Mouse (Mus musculus) hematopoietic multipotent progenitor cell, adult 10-12 weeks (in vitro differentiated cells): ENCODE data around the gene Chrm5. TPM values are rescaled to one million over a fixed set of nuclear protein-coding genes. Genes with fewer than 3 reads are reported as not detected.

Source experiments
- polyA plus RNA-seq: library from polyadenylated mRNA; stranded (reverse); fragments of >175 nt; gene quantifications from 2 replicates; pipeline ENCODE4 v1.2.3, GENCODE M21; 2012; ENCODE audit warnings: low replicate concordance

Chrm5 gene
- polyA plus RNA-seq, result not detected in 2 replicates

DNA sequence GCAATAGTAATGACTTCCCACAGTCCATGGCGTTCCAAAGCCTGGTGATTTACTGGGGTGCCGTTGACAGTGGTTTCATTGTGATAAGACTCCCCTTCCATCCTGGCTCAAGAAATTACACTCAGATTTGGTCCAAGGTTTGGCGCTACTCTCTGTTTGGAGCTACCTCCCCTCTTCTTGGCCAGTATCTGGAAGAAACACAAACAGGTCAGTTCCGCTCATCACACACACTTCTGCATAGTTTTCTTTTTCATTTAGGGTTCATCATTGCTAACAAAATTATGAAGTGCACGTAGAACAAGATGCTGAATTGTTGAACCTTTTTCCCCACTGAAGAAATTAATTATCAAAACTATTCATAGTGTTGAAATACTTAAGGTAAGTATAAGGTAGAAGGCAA lies at the start of gene Chrm5:
TSS of gene Chrm5 (minus strand) at position 101 of the 400 bp plus-strand sequence.

DNA sequence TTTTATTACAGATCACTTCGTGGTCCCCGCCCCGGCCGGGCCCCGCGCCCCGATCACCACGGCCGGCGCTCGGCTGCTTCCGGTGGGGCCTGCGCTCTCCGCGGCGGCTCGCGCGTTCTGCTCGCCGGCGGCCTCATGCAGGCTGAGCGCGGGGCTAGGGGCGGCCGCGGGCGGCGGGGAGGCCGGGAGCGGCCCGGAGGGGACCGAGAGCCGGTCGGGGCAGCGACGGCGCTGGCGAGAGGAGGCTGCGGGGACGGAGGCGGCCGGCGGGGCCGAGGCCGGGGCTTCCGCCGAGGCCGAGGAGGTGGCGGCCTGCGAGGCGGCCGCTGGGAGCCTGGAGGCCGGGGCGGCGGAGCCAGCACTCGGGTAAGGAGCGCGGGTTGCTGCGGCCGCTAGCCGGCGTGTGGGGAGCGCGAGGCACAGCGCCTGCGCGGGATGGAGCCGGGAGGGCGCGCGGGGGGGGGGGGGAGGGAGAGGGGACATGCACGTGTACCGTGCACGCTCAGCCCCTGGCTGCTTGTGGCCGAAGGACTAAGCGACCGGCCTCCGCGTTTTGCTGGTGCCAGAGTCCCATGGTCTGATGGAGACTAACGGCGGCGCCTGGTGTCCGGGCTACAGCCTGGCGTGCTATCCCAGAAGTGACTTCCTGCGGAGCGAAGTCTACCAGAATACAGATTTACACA lies 12.4 kb upstream of the Chrm5 start, which contains the start of gene Aven:
TSS of gene Aven (plus strand) at position 109 of the 683 bp plus-strand sequence.

DNA sequence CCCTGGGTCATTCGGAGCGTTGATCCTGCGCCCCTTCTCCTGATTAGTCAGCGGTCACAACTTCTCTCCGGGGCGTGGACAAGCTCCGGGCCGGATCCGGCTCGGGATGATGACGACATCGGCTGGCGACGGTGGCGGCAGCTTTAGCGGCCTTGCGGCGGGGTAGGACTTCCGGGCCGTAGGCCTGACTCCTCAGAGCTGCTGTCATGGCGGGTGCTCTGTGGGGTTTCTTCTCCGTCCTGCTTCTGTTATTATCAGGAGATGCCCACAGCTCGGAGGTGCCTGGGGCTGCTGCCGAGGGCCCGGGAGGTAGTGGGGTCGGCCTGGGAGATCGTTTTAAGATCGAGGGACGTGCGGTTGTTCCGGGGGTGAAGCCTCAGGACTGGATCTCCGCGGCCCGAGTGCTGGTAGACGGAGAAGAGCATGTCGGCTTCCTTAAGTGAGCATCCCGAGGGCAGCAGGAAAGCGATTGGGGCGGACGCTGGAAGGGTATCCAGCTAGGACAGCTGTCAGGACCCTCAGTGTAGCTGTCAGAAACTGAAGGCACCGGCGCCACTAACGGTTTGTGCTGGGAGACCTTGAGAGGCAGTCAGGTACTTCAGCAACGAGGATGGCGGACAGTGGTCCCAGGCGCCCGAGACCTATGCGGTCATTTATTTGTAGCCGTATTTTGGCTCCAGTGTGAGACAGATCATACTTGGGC lies 25.6 kb downstream of the Chrm5 start, which contains the start of gene Emc7:
TSS of gene Emc7 (plus strand) at position 136 of the 703 bp plus-strand sequence.

Other genes with a start within 250 kb of the Chrm5 start
- gene Lpcat4, start 241.3 kb downstream of the Chrm5 start, polyA plus RNA-seq, result 123 and 178 TPM in 2 replicates
- not detected in 2 replicates for gene Nutm1, start 221.5 kb downstream of the Chrm5 start, polyA plus RNA-seq
- gene Nop10, start 218.8 kb downstream of the Chrm5 start, polyA plus RNA-seq, result 16.1 and 28.0 TPM in 2 replicates
- 35.9 and 48.7 TPM in 2 replicates for gene Slc12a6, start 214.9 kb downstream of the Chrm5 start, polyA plus RNA-seq
- gene Gm21985, start 214.5 kb downstream of the Chrm5 start, polyA plus RNA-seq, result not detected in 2 replicates
- 20.2 and 37.0 TPM in 2 replicates for gene Emc4, start 112.7 kb downstream of the Chrm5 start, polyA plus RNA-seq
- 1.9 and 4.1 TPM in 2 replicates for gene Katnbl1, start 101.6 kb downstream of the Chrm5 start, polyA plus RNA-seq
- 0.96 and 2.8 TPM in 2 replicates for gene Emc7, start 25.8 kb downstream of the Chrm5 start, polyA plus RNA-seq
- 3.1 and 6.0 TPM in 2 replicates for gene Aven, start 12.2 kb upstream of the Chrm5 start, polyA plus RNA-seq